Mouse (Mus musculus): ENCODE measurements around the gene Evc2.

DNA sequence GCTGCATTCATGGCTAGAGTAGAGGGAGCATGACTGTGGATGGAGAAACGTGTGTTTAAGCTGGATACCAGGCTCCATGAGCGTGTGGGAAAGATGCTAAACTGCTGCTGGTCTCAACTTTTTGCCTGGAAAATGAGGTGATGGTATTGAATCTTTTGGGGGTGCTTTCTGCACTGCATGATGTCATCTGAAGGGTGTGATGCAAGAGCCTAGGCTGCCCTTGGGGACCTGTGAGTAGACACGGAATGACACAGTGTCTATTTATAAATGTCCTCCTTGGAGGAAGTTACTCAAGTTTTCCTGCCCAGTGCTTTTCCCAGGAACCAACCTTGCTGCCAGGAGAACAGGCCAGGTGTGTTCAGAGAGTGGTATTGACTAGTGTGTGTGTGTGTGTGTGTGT, 50.3 kb downstream of the Evc2 start:
- no peak for TF ChIP-seq HCFC1 (IDR thresholded peaks at IDR 0.05; ENCODE audit: borderline replicate concordance, insufficient read depth, low read length)
- TF ChIP-seq CHD2 (IDR thresholded peaks at IDR 0.05; ENCODE audit: low read depth, low read length): no peak
- no peak for TF ChIP-seq ZNF384 (IDR thresholded peaks at IDR 0.05; ENCODE audit: low read depth, low read length)
- no peak for TF ChIP-seq MAFK (IDR thresholded peaks at IDR 0.05; ENCODE audit: insufficient read depth, low read depth, low read length)

Data from ES-E14 (cell line).